Mouse (Mus musculus): ENCODE data around the gene Shroom4. TPM values are rescaled to one million over a fixed set of nuclear protein-coding genes. Genes with fewer than 3 reads are reported as not detected.

Gene Shroom4
- polyA plus RNA-seq (2015; fragmentation: Nextera tagmentation; extraction: Ambion mirVana), result 1.4 and 1.5 TPM in 2 replicates

DNA sequence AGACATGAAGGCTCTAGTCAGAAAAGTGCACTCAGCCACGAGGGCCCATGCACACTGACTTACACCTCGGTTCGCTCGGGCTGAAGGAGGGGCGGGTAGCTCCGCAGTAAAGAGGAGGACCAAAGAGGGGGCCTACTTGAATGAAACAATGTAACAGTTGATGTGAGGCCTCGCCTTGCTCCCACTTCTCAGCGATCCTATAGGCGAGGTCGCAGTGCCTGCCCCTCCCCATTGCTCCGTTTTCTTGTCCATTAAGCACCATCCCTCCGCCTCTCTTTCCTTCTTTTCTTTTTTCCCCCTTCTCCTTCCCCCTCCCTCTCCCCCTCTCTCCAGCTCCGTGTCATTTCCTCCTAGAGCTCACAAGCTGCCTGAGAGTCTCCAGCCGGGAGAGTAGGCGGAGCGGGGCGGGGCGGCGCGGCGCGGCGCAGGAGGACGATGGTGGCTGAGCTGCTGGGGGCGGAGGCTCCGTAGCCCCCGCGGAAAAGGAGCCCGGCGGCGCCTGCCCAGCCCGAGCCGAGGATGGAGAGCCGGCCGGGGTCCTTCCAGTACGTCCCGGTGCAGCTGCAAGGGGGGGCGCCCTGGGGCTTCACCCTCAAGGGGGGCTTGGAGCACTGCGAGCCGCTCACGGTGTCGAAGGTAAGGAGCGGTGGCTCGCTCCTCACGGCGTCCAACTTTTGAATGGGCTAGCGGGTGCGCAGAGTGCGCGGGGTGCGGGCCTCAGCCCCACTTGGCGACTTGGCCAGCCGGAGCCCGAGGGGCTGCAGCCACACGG is at the start of gene Shroom4:
TSS of gene Shroom4 (plus strand) at position 229 of the 772 bp plus-strand sequence.
- Histone ChIP-seq H3K36me3 (no peaks in the 10 kb centered on the region), H3K4me1 (peaks cover 4% of the 10 kb centered on the region; the same call in 1 of the 2 replicates), H3K4me2 (peak within 1 kb of the TSS; percentile 71), H3K27me3 (replicated peaks) (no peaks in the 10 kb centered on the region), H3K27ac (replicated peaks) (peak within 1 kb of the TSS; percentile 68), H3K9me3 (replicated peaks) (no peaks in the 10 kb centered on the region), H3K4me3 (replicated peaks) (peak within 1 kb of the TSS; percentile 59), H3K9ac (replicated peaks) (peak within 1 kb of the TSS; percentile 46)
- WGBS, result 21% methylated on average over 49 of the region's 55 CpGs
- ATAC-seq (ENCODE audit: low FRiP score), result peak; percentile 96

DNA sequence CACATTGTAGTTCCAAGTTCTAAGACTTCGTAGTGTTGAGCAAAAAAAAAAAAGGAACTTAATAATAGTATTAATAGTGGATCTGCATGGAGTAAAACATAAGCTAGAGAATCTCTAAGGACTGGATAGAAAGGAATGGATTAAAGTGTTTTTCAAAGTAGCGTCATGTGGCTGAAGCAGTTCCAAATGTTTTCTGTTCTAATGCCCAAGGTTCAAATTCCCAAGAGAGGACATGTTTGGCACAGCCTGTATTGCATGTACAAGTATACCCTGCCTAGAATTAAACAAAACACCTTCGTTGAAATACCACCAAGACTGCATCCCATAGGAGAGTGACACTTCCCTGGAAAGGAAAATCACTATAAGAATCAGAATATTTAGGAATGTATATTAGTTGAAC is 42.8 kb upstream of the Shroom4 start:
- no peaks in the 10 kb centered on the region for H3K36me3 ChIP-seq

DNA sequence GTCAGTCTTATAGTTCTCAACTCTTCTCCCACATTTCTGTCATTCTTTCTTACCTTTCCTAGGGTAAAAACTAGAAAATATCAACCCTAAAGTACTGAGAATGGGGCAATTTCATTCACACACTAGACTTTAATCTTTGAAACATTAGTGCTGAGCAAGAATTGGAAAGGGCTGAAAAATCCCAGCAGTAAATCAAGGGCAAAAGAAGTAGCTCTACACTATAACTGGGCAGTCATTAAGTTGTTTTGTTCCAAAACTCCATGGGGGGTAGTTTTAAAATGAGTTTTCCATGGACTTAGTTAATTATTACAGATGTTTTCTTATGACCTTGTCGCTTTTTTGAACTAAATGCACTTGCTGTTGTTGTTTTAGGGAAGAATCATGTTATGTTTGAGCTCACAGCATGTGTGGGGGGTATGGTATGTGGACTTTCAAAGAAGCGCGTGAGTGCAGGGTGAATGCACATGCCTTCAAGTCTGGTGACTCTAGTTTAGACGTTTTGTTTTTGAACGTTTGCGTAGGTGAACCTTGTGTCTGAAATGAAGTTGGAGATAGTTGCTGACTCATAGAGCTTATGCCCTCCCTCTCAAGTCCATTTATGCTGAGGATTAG is 42.0 kb upstream of the Shroom4 start:
- Histone ChIP-seq H3K9ac (replicated peaks) (no peak overlapping the region), H3K27ac (replicated peaks) (no peak overlapping the region), H3K4me1 (no peaks in the 10 kb centered on the region), H3K36me3 (no peaks in the 10 kb centered on the region), H3K9me3 (replicated peaks) (no peaks in the 10 kb centered on the region), H3K4me2 (no peak overlapping the region), H3K4me3 (replicated peaks) (no peak overlapping the region), H3K27me3 (replicated peaks) (no peaks in the 10 kb centered on the region)
- no peak for ATAC-seq (ENCODE audit: low FRiP score)
- 62% methylated on average over 6 of the region's 6 CpGs for WGBS

More for the DNA sequence above, 42.8 kb upstream of the Shroom4 start:
- whole genome bisulfite sequencing, result 74% methylated on average over 3 of the region's 3 CpGs
- Histone ChIP-seq H3K4me3 (replicated peaks) (no peak overlapping the region), H3K9ac (replicated peaks) (no peak overlapping the region), H3K4me2 (no peak overlapping the region), H3K27me3 (replicated peaks) (no peaks in the 10 kb centered on the region), H3K4me1 (no peaks in the 10 kb centered on the region), H3K27ac (replicated peaks) (no peak overlapping the region), H3K9me3 (replicated peaks) (no peaks in the 10 kb centered on the region)
- no peak for ATAC-seq (ENCODE audit: low FRiP score)

DNA sequence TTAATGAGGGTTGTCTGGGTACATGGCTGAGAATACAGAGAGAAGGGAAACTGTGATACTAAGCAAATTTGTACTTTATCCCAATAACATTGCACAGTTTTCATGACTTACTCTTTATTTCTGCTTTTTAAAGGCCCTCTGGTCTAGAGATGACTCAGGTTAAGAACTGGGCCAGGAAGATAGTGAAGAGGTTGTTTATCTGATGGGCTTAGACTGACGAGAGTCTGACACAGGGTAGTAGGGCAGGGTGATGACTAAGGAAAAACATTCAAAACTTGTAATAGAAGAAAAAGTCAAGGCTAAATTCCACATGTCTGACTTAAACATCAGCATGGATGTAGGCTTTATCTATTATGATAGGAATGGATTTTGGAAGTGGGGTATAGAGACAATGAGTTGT is 30.8 kb upstream of the Shroom4 start:
- H3K27me3 ChIP-seq (replicated peaks), result no peaks in the 10 kb centered on the region
- no peaks in the 10 kb centered on the region for H3K36me3 ChIP-seq
- H3K9ac ChIP-seq (replicated peaks), result no peak overlapping the region
- no peak overlapping the region for H3K4me2 ChIP-seq
- H3K9me3 ChIP-seq (replicated peaks), result no peaks in the 10 kb centered on the region
- WGBS, result 83% methylated on average over 1 of the region's 1 CpGs
- H3K27ac ChIP-seq (replicated peaks), result no peak overlapping the region
- no peak overlapping the region for H3K4me3 ChIP-seq (replicated peaks)
- no peaks in the 10 kb centered on the region for H3K4me1 ChIP-seq
- no peak for ATAC-seq (ENCODE audit: low FRiP score)

DNA sequence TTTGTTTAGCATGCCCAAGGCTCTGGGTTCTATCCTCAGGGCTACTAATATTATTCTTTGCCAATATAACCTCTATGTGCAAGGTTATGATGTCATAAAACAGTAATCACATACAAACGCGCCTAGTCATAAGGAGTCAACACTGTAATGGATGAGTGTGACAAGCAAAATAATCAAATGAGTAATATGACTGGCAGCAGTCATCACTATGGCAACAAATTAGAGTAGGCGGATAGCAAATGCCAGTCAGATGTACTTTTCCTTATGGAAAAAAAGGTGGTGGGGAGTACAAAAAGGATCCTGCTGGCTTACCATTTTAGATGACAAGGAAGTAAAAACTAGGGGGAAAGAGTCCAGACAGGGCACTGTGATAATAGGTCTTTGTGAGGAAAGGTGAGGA is 28.9 kb upstream of the Shroom4 start:
- no peaks in the 10 kb centered on the region for H3K27me3 ChIP-seq (replicated peaks)
- no peak overlapping the region for H3K4me2 ChIP-seq
- no peak overlapping the region for H3K4me3 ChIP-seq (replicated peaks)
- H3K4me1 ChIP-seq, result no peaks in the 10 kb centered on the region
- no peaks in the 10 kb centered on the region for H3K36me3 ChIP-seq
- H3K27ac ChIP-seq (replicated peaks), result no peak overlapping the region
- ATAC-seq (ENCODE audit: low FRiP score), result no peak
- WGBS, result 81% methylated on average over 3 of the region's 3 CpGs
- H3K9ac ChIP-seq (replicated peaks), result no peak overlapping the region
- H3K9me3 ChIP-seq (replicated peaks), result no peaks in the 10 kb centered on the region

DNA sequence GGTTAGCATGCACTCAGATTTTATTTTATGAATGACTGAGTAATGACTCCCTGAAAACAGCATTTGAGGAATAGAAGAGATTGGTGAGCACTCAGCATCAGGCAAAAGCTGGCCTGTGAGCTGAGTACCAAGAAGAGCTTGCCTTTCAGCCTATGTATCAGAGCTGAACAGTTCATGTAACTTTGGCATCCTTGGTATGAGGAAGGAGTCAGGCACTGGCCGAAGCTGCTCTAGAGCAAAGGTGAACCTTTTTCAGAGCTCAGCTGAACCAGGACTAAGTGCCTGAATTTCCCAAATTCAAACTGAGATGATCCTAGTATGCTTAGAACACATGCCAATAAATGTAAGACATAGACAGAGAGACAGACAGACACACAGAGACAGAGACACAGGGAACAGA is 5.8 kb upstream of the Shroom4 start:
- no peak overlapping the region for H3K27ac ChIP-seq (replicated peaks)
- no peak overlapping the region for H3K9ac ChIP-seq (replicated peaks)
- no peak overlapping the region for H3K4me3 ChIP-seq (replicated peaks)
- ATAC-seq (ENCODE audit: low FRiP score), result no peak
- H3K27me3 ChIP-seq (replicated peaks), result no peaks in the 10 kb centered on the region
- no peak overlapping the region for H3K4me2 ChIP-seq
- WGBS, result 80% methylated on average over 1 of the region's 1 CpGs
- H3K36me3 ChIP-seq, result no peaks in the 10 kb centered on the region
- no peaks in the 10 kb centered on the region for H3K9me3 ChIP-seq (replicated peaks)
- no peaks in the 10 kb centered on the region for H3K4me1 ChIP-seq

DNA sequence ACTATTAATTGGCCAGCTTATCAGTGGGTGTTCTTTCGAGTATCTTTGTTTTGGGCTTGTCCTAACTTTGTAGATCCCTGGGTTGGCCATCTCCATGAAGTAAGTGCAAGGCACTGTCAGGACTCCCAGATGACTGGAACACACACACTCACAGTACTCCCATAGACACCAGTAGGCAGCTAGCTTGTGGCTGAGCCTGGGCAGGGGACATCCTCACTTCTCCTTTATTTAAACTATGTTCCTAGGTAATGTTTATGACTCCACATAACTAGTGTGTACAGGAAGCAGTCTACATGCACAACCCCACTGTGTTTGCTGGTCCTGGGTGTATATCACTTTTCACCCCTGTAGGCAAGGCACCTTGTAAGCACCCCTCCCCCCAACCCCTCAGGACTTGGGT is 461 bp upstream of the Shroom4 start:
- Histone ChIP-seq H3K9ac (replicated peaks) (0 out of 2 replicates have a peak overlapping the region, but pooled peaks have one; percentile 46), H3K4me2 (peak overlapping the region; percentile 71), H3K27me3 (replicated peaks) (no peaks in the 10 kb centered on the region), H3K9me3 (replicated peaks) (no peaks in the 10 kb centered on the region), H3K36me3 (no peaks in the 10 kb centered on the region), H3K4me1 (peaks cover 4% of the 10 kb centered on the region; the same call in 1 of the 2 replicates), H3K4me3 (replicated peaks) (peak overlapping the region; percentile 59), H3K27ac (replicated peaks) (0 out of 2 replicates have a peak overlapping the region, but pooled peaks have one; percentile 9)
- WGBS, result 61% methylated on average over 1 of the region's 1 CpGs
- ATAC-seq (ENCODE audit: low FRiP score), result peak; percentile 29

DNA sequence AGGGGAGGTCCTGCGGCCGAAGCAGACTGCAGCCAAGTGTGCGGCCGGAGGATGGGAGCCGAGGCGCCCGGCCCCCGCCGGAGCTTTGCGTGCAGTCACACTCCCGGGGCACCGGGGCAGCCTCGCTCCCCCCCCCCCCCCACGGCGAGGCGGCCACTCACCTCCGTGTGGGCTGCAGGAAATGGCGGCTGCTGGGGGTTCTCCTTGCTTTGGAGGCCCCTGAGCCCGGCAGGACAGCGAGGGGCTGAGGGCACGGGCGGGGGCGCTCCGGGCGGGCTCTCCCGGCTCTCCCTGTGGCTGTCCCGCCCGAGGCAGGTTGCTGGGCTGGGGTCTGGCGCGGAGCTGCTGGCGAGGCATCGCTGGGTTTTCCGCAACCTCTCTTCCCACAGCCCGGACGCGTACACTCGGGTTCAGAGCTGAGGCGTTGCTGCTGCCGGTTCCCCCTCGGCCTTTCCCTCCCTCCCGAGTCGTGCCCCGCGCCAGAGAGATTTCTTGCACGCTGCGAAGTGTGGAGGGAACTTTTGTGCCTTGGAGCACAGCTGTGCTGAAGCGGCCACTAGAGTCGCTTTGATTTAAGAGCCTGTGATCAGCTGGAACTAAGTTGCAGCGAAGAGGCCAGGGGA is 855 bp downstream of the Shroom4 start:
- Histone ChIP-seq H3K27ac (replicated peaks) (peak overlapping the region; percentile 68), H3K4me3 (replicated peaks) (peak overlapping the region; percentile 59), H3K4me2 (peak overlapping the region; percentile 71), H3K9ac (replicated peaks) (peak overlapping the region; percentile 46), H3K4me1 (peaks cover 4% of the 10 kb centered on the region; the same call in 1 of the 2 replicates), H3K27me3 (replicated peaks) (no peaks in the 10 kb centered on the region), H3K9me3 (replicated peaks) (no peaks in the 10 kb centered on the region), H3K36me3 (no peaks in the 10 kb centered on the region)
- ATAC-seq (ENCODE audit: low FRiP score), result peak; percentile 67
- WGBS, result 20% methylated on average over 36 of the region's 49 CpGs

DNA sequence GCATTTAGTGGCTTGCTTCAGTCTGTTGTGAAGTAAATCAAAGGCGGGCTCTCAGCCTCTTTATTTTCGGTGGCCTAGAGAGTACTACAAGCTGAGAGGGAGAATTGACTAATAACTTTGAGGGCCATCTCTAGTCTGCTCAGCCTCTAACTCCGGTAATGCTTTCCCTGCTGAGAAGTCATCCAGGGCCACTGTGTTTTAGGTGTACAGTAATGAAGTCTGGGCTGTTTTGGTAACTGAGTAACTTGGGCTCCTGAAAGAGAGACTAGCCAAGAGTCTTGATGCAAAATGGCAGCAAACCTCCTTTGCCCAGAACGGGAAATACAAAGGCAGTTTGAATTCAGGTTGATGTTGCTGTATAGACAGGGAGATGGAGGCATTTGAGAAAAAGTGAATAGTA is 3.3 kb downstream of the Shroom4 start:
- Histone ChIP-seq H3K36me3 (no peaks in the 10 kb centered on the region), H3K9me3 (replicated peaks) (no peaks in the 10 kb centered on the region), H3K4me3 (replicated peaks) (no peak overlapping the region), H3K9ac (replicated peaks) (no peak overlapping the region), H3K4me1 (peaks cover 4% of the 10 kb centered on the region; the same call in 1 of the 2 replicates), H3K27me3 (replicated peaks) (no peaks in the 10 kb centered on the region), H3K4me2 (no peak overlapping the region), H3K27ac (replicated peaks) (no peak overlapping the region)
- no peak for ATAC-seq (ENCODE audit: low FRiP score)
- WGBS, result 86% methylated on average over 4 of the region's 4 CpGs

DNA sequence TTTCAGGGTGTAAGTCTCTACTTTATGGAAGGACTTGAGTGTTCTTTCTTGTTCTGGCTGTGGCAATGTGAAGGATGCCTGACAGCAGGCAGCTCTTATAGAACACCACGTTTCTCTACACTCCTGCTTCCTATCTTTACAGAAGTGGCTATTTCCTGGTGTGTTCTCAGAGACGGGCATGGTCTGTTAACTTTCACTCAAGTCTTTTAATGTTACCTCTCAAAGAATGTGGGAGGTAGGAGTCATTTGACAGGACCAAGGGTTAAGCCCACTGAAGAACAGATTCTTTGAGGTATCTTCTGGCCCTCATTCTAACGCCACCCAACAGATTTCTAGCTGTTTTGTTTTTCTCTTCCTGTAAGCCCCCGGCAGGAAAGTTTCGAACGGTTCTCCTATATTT is 9.5 kb downstream of the Shroom4 start:
- Histone ChIP-seq H3K9me3 (replicated peaks) (no peaks in the 10 kb centered on the region), H3K27ac (replicated peaks) (no peak overlapping the region), H3K4me1 (no peaks in the 10 kb centered on the region), H3K9ac (replicated peaks) (no peak overlapping the region), H3K4me2 (no peak overlapping the region), H3K36me3 (no peaks in the 10 kb centered on the region), H3K27me3 (replicated peaks) (no peaks in the 10 kb centered on the region), H3K4me3 (replicated peaks) (no peak overlapping the region)
- ATAC-seq (ENCODE audit: low FRiP score), result no peak
- WGBS, result 52% methylated on average over 6 of the region's 6 CpGs

DNA sequence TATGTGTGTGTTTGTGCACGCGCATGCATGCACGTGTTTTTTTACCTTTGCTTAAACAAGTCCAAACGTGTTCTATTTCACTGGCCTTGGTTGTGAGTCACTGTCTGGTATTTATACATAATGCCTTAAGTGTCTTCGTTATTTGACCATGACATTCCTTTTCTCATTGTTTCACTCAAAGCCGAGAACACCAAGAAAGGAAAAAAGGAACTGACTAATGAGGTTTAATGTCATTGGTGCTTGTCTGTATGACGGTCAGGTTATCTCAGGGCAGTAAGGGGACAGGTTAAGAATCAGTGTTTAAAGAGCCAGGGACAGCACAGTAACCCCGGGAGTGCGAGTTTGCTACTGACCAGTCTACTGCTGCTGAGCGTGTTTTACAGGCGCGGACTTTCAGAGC is 15.8 kb downstream of the Shroom4 start:
- Histone ChIP-seq H3K36me3 (no peaks in the 10 kb centered on the region), H3K27me3 (replicated peaks) (no peaks in the 10 kb centered on the region), H3K9ac (replicated peaks) (no peak overlapping the region), H3K4me1 (no peaks in the 10 kb centered on the region), H3K27ac (replicated peaks) (no peak overlapping the region), H3K4me2 (no peak overlapping the region), H3K9me3 (replicated peaks) (no peaks in the 10 kb centered on the region), H3K4me3 (replicated peaks) (no peak overlapping the region)
- no peak for ATAC-seq (ENCODE audit: low FRiP score)
- WGBS, result 65% methylated on average over 12 of the region's 12 CpGs

DNA sequence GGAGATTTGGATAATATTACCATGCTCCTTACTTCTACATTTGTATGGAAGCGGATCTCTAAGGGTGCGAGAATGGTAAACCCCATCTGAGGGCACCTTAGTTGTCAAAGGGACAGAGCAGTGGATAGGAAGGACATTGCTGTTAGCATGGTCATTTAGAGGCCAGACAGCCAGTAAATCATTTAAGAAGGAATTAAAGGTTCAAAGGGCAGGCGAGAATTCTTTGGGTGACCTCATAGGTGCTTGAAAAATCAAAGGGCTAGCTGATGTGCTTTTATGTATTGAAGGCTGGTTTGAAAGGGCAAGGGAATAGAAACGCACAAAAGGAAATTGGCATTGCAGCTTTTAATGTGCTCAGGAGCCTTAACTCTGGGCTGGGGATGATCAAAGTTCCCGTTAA is 16.3 kb downstream of the Shroom4 start:
- no peak for ATAC-seq (ENCODE audit: low FRiP score)
- no peak overlapping the region for H3K9ac ChIP-seq (replicated peaks)
- H3K4me1 ChIP-seq, result no peaks in the 10 kb centered on the region
- H3K27me3 ChIP-seq (replicated peaks), result no peaks in the 10 kb centered on the region
- 49% methylated on average over 5 of the region's 5 CpGs for WGBS
- no peaks in the 10 kb centered on the region for H3K36me3 ChIP-seq
- H3K4me2 ChIP-seq, result no peak overlapping the region
- no peaks in the 10 kb centered on the region for H3K9me3 ChIP-seq (replicated peaks)
- no peak overlapping the region for H3K27ac ChIP-seq (replicated peaks)
- H3K4me3 ChIP-seq (replicated peaks), result no peak overlapping the region

Data from neural tube, embryonic 15.5 days (tissue).